Mouse (Mus musculus) brain, embryonic 14.5 days (tissue): ENCODE results near the gene Gpr85. TPM values are rescaled to one million over a fixed set of nuclear protein-coding genes. Genes with fewer than 3 reads are reported as not detected.
A peak's percentile ranks its signal among the peaks of the same experiment; 100 is the strongest.

Experiments used
- DNase-seq: peaks from one replicate; pipeline ENCODE4 v3.0.0-alpha.2; 2011; ENCODE audit warnings: low read depth
- CTCF ChIP-seq: fragments of 200-500 bp; IDR thresholded peaks from 2 replicates; pipeline ENCODE4 v1.5.1; 2012; ENCODE audit warnings: inconsistent platforms, mild to moderate bottlenecking, moderate library complexity, borderline replicate concordance; ENCODE audit not compliant: insufficient read depth, insufficient read length; ENCODE audit errors: extremely low read depth
- POLR2A ChIP-seq: fragments of 200-500 bp; IDR thresholded peaks from 2 replicates; pipeline ENCODE4 v1.6.1; 2012; ENCODE audit warnings: mild to moderate bottlenecking, inconsistent platforms, borderline replicate concordance; ENCODE audit not compliant: poor library complexity, insufficient read depth, insufficient read length, severe bottlenecking; ENCODE audit errors: extremely low read depth
- polyA plus RNA-seq: library from polyadenylated mRNA; depleted of rRNA; stranded (reverse); fragments of >200 nt; gene quantifications from 2 replicates; pipeline ENCODE4 v1.2.3, GENCODE M21; 2012; rRNA removed

Gene Gpr85
- polyA plus RNA-seq, 1 experiment = 62.2 TPM

- DNase-seq = peak; percentile 95
- TF ChIP-seq POLR2A (peak; percentile 91), CTCF (no peak)
Measured at GRCm38 (mm10) chr6:13838677-13839344, 931 bp downstream of the Gpr85 start.

GRCm38 (mm10) chr6:13837916-13838676, 1.6 kb downstream of the Gpr85 start:
- TF ChIP-seq POLR2A (no peak), CTCF (no peak)
- DNase-seq = peak; percentile 83

DNA sequence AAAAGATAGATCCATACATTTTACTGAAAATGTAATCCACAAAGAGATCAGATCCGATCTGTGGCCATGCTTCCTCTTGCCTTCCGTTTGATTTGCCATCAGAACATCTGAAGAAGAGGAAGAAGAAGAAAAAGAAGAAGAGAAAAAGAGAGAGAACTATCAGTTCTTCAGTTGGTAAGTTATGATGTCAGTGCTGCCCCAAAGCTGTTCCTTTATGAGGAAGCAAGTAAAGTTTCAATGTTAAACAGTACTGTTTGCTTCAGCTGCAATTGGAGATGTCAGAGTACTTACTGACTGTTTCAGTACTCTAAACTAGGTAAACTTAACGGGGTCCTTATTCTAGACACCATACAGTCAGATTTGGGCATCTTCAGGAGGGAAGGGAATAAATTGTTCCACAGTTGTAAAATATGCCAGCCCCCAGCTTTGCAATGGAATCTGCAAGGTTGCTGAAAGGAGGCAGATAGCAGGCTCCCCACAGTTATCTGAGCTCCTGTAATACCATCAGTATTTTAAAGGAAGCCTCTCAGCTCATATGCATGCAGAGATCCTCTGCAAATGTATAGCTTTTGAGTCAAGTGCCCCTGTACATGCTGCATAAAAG, 2.7 kb downstream of the Gpr85 start:
- TF ChIP-seq CTCF (no peak), POLR2A (no peak)
- peak; percentile 53 for DNase-seq

GRCm38 (mm10) chr6:13835720-13836665, 3.7 kb downstream of the Gpr85 start:
- DNase-seq = peak; percentile 86
- 0 out of 2 replicates have a peak, but pooled peaks have one; percentile 19 for TF ChIP-seq POLR2A
- TF ChIP-seq CTCF = no peak

DNA sequence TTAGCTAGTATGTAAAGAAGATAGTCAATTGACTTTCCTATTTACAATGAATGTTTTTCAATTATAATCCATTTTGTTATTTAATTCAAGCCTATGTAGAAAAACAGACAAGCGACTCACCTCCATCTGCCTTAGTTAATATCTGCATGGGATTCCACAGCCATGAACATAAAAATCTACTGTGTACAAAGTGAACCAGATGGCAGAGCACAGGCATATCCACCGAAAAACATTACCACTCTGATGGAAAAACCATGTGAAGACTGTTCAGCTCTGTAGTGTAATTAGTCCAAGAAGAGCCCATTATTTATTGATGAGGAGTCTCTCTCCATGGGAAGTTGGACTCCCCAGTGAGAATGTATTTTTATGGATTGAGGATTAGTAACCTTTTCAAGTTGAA, 7.0 kb downstream of the Gpr85 start:
- no peak for TF ChIP-seq POLR2A
- TF ChIP-seq CTCF = no peak
- DNase-seq = peak; percentile 35

DNA sequence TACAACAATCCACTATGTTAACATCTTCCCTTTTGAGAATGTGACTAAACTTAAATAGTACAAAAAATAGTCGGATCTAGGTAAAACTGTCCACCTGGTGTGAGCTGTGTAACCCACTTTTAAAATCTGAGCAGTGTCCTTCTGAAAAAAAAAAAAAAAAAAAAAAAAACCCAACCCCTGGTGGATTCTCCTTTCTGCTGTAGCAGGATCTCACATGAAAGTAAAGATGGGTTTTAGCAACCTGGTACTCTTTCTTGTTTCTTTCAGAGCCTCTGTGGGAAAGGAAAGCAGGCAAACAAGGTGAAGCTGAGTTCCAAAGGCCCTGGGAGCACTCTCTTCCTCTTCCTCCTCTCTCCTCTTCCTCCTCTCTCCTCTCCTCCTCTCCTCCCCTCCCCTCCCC, 10.9 kb downstream of the Gpr85 start:
- no peak for DNase-seq
- TF ChIP-seq POLR2A = no peak
- TF ChIP-seq CTCF = no peak

DNA sequence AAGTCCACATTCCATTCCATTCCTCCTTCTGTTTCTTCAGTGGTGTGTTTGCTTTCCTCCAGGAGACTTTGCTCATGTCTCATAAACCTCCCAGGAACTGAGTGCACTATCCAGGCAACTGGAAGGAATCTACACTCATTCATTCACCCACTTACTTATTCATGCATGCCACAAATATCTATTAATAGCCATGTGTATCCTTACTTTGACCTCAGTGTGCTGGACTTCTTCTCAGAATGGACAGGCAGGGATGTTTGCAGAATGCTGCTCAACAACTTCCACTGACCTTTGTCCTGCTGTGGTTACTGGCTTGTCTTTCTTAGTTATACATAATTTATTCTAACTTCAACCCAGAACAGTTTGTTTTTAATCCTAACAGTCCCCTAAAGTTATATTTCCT, 23.1 kb downstream of the Gpr85 start:
- no peak for TF ChIP-seq CTCF
- TF ChIP-seq POLR2A = no peak
- DNase-seq = no peak

- TF ChIP-seq CTCF (no peak), POLR2A (no peak)
- no peak for DNase-seq
Measured at GRCm38 (mm10) chr6:13812157-13812556, 27.6 kb downstream of the Gpr85 start.

- DNase-seq = no peak
- no peak for TF ChIP-seq CTCF
- no peak for TF ChIP-seq POLR2A
Measured at GRCm38 (mm10) chr6:13800071-13800470, 39.7 kb downstream of the Gpr85 start.

DNA sequence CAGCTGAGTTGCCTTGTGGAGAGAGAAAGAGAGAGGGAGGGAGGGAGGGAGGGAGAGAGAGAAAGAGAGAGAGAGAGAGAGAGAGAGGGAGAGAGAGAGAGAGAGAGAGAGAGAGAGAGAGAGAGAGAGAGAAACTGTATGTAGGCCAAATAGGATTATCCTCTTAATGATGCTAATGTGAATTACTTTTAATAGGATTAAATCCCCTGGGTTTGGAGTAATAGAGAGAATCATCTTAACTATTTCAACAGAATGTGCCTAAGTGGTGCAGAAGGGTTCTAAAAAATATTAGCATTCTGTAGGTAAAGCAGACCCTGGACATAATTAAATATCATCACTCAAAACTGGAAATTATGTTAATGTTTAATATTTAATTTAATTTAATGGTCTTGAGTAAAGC, 42.4 kb downstream of the Gpr85 start:
- DNase-seq = no peak
- TF ChIP-seq CTCF (no peak), POLR2A (no peak)

Other genes starting within 250 kb of the Gpr85 start
- 10.9 and 12.0 TPM in 2 replicates for gene Tmem168, start 231.8 kb downstream of the Gpr85 start, polyA plus RNA-seq
- gene Bmt2, start 162.0 kb downstream of the Gpr85 start, polyA plus RNA-seq = 15.4 and 16.5 TPM in 2 replicates
- gene 2610001J05Rik, start 31.6 kb upstream of the Gpr85 start, polyA plus RNA-seq = 49.1 and 56.9 TPM in 2 replicates